Mouse (Mus musculus): ENCODE results near the gene Ddx47. TPM values are rescaled to one million over a fixed set of nuclear protein-coding genes. Genes with fewer than 3 reads are reported as not detected.

The Ddx47 gene
- polyA plus RNA-seq (2012; rRNA removed): 33.0 and 38.7 TPM in 2 replicates

DNA sequence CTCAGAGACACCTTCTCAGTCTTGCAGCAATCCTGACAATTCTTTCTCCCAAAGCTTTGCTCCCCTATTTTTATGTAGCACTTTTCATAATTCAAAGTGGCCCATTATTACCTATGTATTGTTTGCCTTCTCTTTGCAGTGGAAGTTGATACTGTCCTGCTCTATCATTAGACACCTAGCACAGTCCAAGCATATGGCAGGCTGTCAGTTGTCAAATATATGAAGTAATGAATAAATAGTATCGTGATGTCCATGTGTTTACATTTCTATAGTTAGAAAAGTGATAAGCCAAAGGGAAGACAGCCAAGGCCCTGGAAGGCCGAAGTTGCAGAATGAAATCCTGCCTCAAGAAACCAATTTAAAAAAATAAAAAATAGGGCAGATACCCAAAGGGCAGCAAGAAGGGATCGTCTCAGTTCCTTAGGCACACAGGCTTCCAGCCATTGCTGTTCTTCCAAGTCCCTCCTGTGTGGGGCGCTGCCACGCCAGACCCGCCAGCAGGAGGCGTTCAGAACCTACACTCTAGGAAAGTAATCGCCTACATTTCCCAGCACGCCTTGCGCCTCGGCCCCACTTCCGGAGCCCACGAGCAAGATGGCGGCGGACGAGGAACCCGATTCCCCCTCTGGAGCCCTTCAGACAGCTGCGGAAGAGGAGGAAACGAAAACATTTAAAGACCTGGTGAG is at the start of gene Ddx47:
Gene Ddx47 (plus strand): TSS at position 565 of the 686 bp plus-strand sequence.
- 2% methylated on average over 19 of the region's 19 CpGs for WGBS
- no peak for DNase-seq (ENCODE audit: low read depth, low spot score)

DNA sequence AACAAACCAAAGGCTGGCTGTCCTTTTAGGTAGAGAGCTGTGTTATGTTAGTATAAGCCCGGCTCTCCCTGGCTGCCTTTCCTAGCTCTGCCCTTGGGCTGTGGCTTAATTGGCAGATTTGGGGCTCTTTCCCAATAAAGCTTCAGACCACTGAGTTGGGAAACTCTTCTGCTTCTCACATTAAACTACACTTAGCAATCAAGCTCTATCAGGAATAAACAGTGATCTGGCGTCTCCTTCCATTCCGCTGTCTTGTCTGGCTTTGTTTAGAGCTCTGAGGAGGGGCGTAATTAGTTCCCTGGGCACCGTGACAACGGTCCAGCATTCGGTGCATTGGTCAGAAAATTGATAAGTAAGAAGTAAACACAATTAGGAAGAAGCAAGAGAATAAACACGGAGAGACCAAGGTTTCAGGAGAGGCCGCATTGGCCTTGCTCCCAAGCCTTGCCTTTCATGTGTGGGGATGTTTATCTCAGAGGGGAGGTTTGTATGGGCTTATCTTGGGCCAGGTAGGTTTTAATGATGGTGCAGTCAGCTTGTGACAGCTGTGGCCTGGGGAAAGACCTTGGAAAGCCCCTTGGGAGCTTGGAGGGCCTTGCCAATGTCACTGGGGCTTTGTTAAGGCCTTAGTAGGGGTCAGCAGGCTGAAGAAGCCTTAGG is 49.4 kb upstream of the Ddx47 start:
- 72% methylated on average over 9 of the region's 9 CpGs for WGBS
- DNase-seq (ENCODE audit: low read depth, low spot score): no peak

DNA sequence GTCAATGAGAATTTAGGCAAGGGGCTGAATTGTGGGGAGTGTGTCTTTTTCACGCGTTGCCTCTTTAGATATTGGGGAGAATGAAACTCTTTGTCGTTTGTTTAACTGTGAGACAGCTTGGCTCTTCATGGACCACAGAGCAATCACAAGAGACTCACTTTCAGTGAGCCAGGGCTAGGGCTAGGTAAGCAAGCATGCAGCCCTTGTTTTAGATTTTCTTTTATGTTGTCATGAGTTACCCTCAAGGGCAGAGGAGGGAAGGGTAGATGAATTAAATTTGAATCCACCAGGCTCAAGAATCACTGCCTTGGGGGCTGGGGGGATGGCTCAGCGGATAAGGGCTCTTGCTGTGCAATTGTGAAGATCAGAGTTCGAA is 48.9 kb upstream of the Ddx47 start:
- WGBS: 87% methylated on average over 5 of the region's 5 CpGs
- DNase-seq (ENCODE audit: low read depth, low spot score): no peak

DNA sequence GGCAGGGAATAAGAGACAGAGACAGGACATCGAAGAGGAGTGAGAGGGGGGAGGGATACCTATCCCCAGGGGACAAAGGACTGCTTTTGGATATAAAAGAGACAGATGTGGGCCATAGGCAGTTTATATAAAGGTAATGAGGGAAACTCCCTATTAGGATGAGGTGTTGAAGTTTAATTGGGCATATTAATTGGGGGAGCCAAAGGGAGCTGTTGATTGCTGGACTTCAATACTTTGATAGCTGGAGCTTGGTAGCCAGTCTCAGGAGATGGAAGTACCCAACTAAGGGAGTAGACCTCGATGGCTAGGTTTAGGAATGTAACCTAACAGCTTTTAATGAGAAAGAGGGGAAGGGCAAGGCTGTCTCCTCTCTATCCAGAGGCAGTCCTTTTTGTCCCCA is 47.5 kb upstream of the Ddx47 start:
- 67% methylated on average over 2 of the region's 2 CpGs for WGBS
- DNase-seq (ENCODE audit: low read depth, low spot score): no peak

DNA sequence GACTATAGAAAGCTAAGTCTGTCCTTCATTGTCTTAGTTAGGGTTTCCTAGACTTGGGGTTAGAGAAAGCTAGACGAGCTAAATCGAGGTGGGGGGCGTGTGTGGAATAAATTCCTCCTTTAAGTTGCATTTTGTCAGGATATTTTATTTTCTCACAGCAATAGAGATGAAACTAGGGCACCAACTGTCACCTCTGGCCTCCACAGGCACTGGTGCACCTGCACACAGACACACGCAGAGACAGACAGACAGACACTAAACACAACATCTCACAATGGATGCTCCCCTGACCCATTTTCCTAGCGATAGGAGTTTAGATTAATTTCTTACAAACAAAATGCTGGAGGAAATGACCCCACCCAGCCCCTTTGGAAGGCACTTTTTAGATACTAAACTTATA is 44.7 kb upstream of the Ddx47 start:
- DNase-seq (ENCODE audit: low read depth, low spot score): no peak
- 81% methylated on average over 5 of the region's 5 CpGs for WGBS

DNA sequence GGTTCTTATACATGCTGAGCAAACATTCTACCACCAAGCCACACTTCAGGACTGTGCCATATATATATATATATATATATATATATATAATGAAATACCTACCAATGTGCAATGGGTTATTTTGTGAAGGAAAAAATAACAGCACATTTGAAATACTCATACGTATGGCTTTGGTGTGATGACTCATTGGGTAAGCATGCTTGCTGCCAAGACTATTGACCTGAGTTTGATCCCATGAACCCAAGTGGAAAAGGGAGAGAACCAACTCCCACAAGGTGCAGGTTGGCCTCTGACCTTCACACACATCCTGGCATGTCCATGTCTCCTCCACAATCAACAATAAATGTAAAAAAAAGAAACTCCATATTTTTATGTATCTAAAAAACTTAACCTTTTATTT is 43.1 kb upstream of the Ddx47 start:
- 24% methylated on average over 1 of the region's 1 CpGs for WGBS

DNA sequence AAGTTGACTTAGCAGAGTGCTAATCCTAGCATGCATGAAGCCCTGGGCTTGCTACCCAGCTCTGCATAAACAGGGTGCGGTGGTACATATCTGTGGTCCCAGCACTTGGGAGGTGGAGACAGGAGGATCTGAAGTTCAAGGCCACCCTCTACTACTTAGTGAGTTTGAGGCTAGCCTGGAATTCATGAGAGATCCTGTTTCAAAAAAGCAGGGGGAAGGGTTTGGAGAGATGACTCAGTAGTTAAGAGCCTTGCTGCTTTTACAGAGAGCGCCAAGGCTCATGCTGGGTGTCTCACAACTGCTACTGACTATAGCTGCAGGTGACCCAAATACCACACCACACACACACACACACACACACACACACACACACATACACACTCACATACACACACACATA is 41.9 kb upstream of the Ddx47 start:
- 93% methylated on average over 2 of the region's 2 CpGs for WGBS
- no peak for DNase-seq (ENCODE audit: low read depth, low spot score)

More for the DNA sequence above, 43.1 kb upstream of the Ddx47 start:
- DNase-seq (ENCODE audit: low read depth, low spot score): no peak

DNA sequence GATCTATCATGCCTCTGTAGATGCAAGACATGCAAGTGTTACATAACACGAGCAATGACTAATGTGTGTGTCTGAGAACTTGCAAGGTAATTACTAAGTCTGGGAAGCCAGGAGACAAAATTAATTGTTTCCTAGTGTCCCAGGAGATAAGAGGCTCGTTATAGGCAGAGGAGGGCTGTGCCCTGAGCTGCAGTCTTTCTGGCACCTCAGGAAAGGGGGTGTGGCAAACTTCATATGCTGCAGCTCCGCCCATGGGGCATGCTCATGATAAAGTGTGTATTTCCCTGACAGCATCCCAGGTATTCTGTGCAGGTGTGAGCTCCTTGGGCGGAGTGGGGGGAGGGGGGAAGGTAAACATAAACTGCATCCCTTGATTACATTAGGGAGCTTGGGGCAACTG is 39.3 kb upstream of the Ddx47 start:
- 29% methylated on average over 4 of the region's 4 CpGs for WGBS
- DNase-seq (ENCODE audit: low read depth, low spot score): no peak

DNA sequence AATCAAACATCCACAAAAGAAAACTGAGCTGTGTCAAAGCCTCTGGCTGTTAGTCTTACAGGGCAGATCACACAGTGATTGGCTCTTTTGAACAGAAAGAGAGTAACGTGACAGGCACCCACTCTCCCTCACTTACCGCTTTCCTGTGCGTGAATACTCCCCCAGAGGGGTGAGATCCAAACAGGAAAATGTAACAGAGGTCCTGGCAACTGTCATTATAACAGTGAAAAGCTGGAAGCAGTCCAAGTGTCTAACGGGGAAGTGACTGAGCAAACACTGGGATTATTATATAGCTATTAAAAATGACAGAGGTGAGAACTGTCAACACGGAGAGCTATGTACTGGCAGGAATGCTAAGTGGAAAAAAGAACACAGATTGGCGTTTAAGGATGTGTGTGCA is 34.8 kb upstream of the Ddx47 start:
- 16% methylated on average over 6 of the region's 6 CpGs for WGBS
- no peak for DNase-seq (ENCODE audit: low read depth, low spot score)

DNA sequence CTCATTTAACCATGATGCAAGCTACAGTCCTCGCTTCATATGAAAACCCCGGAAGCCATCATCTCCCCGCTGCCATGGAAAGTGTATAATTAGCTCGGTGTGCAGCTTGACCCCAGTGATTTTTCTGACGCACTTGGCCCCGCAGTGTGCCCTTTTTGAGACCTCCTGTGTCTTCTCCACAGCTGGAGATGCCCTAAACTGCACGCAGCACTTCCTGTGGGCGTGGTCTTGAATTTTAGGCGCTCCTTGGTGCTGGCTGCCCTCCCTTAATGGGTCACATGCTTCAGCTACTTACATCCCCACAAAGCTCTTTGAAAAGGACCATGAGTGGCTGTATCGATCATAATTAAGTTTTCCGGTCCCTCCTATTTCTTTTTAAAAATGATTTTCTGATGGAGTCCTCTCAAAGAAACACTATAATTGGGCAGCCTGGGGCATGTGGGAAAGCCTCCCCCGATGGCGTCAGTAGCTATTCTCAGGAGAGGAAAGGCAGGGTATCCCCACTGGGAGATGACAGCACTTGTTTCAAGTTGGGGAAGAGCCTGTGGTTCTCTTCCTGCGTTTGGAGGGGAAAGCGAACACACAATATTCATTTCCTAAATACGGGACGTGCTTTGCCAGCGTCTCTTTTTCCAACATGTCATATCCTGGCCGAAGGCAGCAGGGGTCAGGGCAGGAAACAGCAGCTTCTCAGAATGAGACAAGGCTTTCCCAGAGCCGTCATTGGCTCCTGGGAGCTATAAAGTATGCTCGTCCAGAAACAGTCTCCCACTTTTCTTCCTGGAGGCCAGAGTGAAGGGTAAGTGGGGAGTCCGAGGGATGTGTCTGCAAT is 30.0 kb upstream of the Ddx47 start, which contains the start of gene Apold1:
Gene Apold1 (plus strand): TSS at position 488 of the 832 bp plus-strand sequence.
- WGBS: 69% methylated on average over 22 of the region's 22 CpGs
- DNase-seq (ENCODE audit: low read depth, low spot score): no peak

DNA sequence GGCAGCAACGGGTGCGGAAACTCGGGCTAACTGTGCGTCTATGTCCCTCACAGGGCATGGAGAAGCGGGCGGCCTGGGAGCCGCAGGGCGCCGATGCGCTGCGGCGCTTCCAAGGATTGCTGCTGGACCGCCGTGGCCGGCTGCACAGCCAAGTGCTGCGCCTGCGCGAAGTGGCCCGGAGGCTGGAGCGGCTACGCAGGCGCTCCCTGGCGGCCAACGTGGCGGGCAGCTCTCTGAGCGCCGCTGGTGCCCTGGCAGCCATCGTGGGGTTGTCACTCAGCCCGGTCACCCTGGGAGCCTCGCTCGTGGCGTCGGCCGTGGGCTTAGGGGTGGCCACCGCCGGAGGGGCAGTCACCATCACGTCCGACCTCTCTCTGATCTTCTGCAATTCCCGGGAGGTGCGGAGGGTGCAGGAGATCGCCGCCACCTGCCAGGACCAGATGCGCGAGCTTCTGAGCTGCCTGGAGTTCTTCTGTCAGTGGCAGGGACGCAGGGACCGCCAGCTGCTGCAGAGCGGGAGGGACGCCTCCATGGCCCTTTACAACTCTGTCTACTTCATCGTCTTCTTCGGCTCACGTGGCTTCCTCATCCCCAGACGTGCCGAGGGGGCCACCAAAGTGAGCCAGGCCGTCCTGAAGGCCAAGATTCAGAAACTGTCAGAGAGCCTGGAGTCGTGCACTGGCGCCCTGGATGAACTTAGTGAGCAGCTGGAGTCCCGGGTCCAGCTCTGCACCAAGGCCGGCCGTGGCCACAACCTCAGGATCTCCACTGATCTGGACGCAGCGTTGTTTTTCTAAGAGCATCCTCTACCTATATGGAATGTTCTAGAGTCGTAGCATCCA is 27.7 kb upstream of the Ddx47 start:
- peak; percentile 59 for DNase-seq (ENCODE audit: low read depth, low spot score)
- WGBS: 5% methylated on average over 62 of the region's 62 CpGs

DNA sequence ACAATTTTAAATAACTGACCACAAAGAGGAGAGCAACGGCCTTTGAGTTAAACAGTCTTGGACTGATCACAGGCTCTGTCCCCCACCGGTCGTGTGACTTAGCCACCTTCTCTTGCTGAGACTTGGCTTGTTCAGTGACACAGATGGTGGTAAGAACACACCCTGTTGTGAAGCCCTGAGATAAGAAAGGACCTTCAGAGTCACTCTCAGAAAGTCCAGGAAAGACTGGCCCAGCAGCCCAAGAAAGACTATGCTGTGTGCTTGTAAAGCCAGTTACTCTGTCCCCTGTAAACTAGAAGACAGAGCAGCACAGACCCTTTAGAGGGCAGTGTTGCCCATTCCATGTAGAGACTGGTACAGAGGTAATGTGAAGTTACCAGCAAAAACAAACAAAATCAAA is 26.7 kb upstream of the Ddx47 start:
- no peak for DNase-seq (ENCODE audit: low read depth, low spot score)
- 50% methylated on average over 3 of the region's 3 CpGs for WGBS

DNA sequence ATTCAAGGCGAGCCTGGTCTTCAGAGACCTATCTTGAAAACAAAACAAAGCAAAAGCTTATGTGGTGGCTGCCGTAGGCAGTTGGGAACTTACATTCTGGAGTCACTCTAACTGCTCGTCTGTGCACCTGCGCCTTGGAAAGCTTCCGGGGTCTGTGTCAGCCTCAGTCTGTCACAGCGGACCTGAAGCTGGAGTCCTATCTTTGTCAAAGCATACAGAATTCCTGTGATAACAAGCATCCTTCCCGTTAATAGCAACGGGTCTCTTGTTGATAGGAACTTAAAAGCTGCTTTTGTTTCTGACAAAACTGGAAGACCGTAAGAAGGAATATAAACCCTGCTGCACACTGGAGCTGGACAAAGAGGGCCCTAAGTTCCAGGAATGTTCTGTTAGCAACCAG is 23.0 kb upstream of the Ddx47 start:
- no peak for DNase-seq (ENCODE audit: low read depth, low spot score)

DNA sequence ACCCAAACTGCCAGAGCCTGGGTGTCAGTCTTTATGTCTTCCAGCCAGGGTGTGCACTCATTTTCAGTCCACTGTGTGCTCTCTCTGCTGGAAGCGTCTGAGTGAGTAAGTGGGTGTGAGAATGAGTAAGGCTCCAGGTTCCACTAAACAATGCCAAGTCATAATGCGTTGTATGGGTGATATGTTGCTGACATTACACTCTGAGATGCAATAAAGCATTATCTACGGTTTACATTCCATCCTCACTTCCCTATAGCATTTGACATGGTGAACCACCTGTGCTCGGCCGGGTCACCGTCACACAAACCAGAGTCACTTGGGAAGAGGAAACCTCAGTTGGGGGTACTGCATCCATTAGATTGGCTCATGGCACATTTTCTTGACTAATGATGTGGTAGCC is 20.7 kb upstream of the Ddx47 start:
- WGBS: 48% methylated on average over 6 of the region's 6 CpGs
- no peak for DNase-seq (ENCODE audit: low read depth, low spot score)

More for the DNA sequence above, 23.0 kb upstream of the Ddx47 start:
- 87% methylated on average over 9 of the region's 9 CpGs for WGBS

DNA sequence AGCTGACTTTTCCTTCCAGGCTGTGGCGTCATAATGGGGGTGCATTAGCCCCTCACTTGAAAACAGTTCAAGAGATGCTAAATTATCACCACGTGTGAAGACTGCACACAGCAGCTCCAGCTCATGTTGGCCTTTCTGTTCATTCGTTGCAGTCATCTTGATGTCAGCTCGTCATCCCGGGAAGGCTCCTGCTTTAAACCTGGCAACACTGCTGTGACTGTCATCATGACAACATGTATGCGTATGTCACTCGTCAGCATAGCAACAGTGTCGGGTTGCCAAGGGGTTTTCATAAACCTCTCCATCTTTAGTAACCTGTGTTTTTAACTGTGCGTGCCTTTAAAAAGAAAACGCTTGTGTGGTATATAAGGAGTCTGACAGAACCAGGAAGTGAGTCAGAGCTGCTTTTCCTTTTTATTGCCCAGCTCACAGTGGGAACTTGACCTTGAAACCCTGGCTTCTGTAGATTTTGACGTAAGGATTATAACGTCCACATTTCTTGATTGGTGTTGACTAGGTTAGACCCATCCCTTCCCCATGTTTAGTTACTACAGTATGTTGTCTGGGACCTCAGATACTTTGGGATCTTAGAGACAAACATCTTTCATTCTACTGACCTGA is 17.3 kb upstream of the Ddx47 start:
- peak; percentile 67 for DNase-seq (ENCODE audit: low read depth, low spot score)
- WGBS: 24% methylated on average over 12 of the region's 12 CpGs

DNA sequence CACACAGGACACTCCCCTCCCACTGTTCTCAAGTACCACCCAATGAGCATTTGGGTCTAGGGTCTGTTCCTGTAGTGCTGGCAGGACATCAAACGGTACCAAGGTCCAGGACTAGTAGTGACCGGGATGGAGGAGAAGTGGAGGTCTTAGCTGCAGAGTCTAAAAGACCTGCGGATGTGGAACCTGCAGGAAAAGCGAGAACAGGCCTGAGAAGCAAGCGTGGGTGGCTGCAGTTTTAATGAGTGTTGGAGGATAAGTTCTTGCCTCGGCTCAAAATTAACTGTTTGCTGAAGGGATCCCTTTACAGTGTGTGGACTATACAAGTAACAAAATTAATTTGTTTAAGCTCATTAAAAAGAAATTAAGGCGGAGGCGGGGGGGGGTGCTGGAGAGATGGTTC is 16.4 kb upstream of the Ddx47 start:
- DNase-seq (ENCODE audit: low read depth, low spot score): no peak
- 87% methylated on average over 8 of the region's 8 CpGs for WGBS

DNA sequence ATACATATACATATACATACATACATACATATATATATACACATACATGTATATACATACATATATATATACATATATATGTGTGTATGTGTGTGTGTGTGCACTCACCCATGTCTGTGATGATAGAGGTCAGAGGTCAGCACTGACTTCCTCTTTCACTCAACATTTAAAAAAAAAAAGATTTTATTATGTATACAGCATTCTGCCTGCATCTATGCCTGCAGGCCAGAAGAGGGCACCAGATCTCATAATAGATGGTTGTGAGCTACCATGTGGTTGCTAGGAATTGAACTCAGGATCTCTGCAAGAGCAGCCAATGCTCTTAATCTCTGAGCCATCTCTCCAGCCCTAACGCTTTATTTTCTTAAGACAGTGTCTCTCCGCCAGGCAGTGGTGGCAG is 14.5 kb upstream of the Ddx47 start:
- no peak for DNase-seq (ENCODE audit: low read depth, low spot score)
- WGBS: 95% methylated on average over 2 of the region's 2 CpGs

DNA sequence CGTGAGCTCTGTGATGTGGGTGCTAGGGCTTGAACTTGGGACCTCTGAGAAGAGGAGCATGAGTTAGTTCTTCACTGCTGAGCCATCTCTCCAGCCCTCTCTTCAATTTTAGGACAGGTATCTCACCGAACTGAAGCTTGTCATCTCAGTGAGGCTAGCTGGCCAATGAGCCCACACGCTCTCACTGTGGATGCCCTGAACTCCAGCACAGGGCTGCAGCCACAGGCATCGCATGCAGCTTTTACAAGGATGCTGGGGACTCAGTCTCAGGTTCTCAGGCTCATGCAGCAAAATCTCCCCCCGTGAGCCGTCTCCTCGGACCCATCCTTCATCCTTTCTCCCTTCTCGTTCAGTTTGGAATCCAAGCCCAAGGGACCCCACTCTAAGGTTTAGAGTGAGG is 13.3 kb upstream of the Ddx47 start:
- WGBS: 92% methylated on average over 8 of the region's 8 CpGs
- no peak for DNase-seq (ENCODE audit: low read depth, low spot score)

DNA sequence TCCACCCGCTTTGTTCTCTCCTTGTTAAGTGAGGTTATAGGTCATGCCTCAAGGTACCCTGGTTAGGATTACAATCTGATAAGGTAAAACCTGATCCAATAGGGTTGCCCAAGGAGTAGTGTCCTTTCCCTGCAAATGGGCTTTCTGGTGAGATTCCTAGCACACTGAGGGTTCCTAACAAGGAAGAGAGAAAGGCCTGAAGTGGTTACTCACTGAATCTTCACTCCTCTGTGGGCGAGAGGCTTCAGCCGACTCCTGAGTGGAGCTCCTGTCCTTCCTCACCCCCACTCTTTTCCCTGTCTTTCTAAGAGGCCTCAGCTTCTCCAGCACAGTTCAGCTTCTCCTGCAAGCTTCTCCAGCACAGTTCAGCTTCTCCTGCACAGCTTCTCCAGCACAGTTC is 12.6 kb upstream of the Ddx47 start:
- no peak for DNase-seq (ENCODE audit: low read depth, low spot score)
- 83% methylated on average over 3 of the region's 3 CpGs for WGBS
